Mouse (Mus musculus) right cerebral cortex, postnatal 10 days (tissue): ENCODE results near the gene Pnma1.
A peak's percentile ranks its signal among the peaks of the same experiment; 100 is the strongest.

Experiments used
- DNase-seq, 2 experiments: peaks; one replicate each; pipeline ENCODE4 v3.0.0; 2021; ENCODE audit warnings: low spot score in 2 of 2

The Pnma1 gene

GRCm38 (mm10) chr12:84107692-84108091 lies 40.6 kb downstream of the Pnma1 start:
- no peak for DNase-seq

- no peak for DNase-seq
Measured at GRCm38 (mm10) chr12:84107012-84107411, 41.3 kb downstream of the Pnma1 start.

- DNase-seq, result no peak
Measured at GRCm38 (mm10) chr12:84101493-84101845, 46.8 kb downstream of the Pnma1 start.

- peak; percentile 36 to 49 for DNase-seq
Measured at GRCm38 (mm10) chr12:84100604-84101492, 47.4 kb downstream of the Pnma1 start, which contains the start of gene Acot6. Acot6 (plus strand) TSS chr12:84100654.

DNA sequence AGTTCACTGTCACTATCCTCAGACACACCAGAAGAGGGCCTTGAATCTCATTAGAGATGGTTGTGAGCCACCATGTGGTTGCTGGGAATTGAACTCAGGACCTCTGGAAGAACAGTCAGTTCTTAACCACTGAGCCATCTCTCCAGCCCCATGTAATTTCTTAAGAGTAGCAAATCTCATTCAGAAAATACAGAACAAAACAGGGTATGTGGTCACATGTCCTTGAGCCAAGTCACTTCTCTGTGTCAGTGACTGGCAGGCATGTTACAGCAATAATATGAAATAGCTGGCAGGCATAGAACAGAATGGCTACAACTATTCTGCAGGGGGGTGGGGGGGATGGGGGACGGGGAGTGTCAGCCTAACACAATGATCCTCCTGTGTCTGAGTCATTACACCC lies 48.2 kb downstream of the Pnma1 start:
- DNase-seq, result no peak

DNA sequence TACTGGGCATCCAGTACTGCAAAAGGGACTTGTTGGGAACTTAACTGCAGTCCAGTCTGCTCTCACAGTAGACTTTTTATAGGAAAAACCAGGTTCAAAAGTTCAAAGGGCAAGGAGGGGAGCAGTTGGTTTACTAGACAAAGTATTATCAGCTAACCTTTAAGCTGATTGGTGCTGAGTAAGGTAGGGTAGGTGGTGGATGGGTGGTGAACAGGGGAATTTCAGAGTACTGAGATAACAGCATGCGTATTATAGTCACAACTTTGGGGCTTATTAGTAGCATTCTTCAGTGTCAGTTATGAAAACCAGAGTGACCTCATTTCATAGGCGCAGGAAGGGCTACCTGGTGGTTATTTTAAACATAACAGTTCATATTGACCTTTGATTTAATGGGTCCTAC lies 48.7 kb downstream of the Pnma1 start:
- DNase-seq, result no peak
